Mouse (Mus musculus) testis, postnatal 14 days (tissue): ENCODE data around the gene Cdh23.
A peak's percentile ranks its signal among the peaks of the same experiment; 100 is the strongest.

Experiments
- DNase-seq: peaks from one replicate; pipeline ENCODE4 v3.0.0; 2021; ENCODE audit warnings: low spot score

Gene Cdh23

GRCm38 (mm10) chr10:60577920-60578737 lies 118.2 kb downstream of the Cdh23 start:
- no peak for DNase-seq

DNA sequence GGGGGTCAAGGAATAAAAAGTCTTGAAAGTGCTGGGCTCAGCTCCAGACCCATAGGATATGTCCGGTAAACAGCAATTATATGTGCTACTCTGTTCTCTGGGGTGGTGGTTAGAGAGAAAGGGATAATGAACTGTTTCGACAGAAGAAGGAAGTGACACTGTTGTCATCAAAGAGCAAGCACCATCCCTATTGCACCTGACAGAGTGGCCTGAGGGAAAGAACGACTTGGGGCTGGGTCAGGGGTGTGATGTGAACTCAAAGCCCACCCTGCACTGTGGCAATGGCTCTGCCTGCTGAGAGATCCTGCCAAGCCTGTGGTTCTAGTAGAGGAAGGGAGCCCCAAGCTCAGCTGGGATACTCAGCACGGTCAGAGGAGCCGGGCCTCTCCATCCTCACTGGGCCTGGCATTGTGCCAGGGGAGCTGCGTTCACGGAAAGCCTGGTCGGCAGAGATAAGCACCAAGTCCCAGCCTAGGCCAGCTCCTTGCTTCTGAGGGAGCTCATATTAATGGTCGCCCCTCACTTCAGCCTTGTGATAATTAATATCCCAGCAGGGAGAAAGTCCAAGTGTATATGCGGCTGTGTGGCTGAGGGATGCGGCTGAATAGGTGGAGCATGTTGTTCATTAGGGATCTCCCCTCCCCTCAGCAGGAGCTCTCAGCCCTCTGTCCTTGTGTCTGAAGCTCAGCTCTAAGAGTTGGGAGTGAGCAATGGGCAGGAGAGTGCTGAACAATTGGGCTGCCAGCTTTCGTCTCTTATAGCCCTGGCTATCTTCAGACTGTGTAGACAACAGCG lies 119.0 kb downstream of the Cdh23 start:
- DNase-seq, result no peak

GRCm38 (mm10) chr10:60574851-60575250 lies 121.4 kb downstream of the Cdh23 start:
- no peak for DNase-seq

GRCm38 (mm10) chr10:60571491-60571890 lies 124.8 kb downstream of the Cdh23 start:
- DNase-seq, result no peak

GRCm38 (mm10) chr10:60566369-60567037 lies 129.8 kb downstream of the Cdh23 start:
- DNase-seq, result no peak

DNA sequence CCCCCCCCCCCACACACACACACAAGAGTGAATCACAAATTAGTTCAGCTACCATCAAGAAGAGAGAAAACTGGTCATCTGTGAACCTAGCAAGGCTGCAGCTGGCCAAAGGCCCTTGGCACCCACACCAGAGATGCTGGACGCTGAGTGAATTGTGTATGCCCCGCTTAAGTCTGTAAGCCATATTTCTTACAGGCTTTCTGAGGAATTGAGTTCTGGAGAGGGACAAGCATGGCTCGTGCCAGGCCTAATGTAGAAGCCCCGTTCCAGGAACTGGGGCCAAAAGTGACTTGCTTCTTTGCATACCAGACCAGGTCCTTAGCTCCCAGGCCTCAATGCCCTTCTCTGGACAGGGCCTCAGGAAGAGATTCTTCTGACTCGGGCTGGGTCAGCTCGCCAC lies 132.2 kb downstream of the Cdh23 start:
- no peak for DNase-seq

- DNase-seq, result no peak
These were observed 133.3 kb downstream of the Cdh23 start for GRCm38 (mm10) chr10:60562946-60563345.

GRCm38 (mm10) chr10:60558491-60558927 lies 137.8 kb downstream of the Cdh23 start:
- no peak for DNase-seq

DNA sequence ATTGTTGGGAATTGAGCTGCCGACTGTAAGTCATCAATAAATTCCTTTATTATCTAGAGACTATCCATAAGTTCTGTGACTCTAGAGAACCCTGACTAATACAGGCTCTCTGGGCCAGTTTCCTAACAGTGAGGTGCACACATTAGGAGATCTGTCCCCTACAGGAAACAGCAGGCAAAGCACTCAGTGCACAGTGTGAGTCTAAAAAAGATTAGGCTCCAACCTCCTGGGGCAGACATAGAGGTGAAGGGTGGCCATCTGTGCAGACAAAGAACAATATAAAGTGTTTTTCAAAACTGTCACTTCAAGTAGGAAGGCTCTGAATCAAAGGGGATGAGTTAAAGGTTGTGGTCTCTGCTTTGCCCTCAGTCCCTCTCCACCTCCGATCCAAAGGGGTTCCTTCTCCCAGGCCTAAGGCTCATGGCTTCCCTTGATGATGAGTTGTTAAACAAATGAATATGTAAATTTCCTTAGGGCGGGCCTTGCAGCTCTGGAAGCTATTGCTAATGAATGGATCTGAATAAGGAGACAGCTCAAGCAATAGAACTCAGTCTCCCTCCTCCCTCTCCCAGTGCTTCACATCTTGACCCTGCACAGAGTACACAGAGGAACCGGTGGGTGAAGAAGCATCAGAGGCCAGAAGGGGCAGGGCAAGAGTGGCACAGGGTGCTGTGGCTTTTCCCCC lies 143.2 kb downstream of the Cdh23 start:
- DNase-seq, result no peak

GRCm38 (mm10) chr10:60539164-60539914 lies 157.0 kb downstream of the Cdh23 start:
- DNase-seq, result no peak

GRCm38 (mm10) chr10:60536098-60536811 lies 160.0 kb downstream of the Cdh23 start:
- DNase-seq, result peak; percentile 25

DNA sequence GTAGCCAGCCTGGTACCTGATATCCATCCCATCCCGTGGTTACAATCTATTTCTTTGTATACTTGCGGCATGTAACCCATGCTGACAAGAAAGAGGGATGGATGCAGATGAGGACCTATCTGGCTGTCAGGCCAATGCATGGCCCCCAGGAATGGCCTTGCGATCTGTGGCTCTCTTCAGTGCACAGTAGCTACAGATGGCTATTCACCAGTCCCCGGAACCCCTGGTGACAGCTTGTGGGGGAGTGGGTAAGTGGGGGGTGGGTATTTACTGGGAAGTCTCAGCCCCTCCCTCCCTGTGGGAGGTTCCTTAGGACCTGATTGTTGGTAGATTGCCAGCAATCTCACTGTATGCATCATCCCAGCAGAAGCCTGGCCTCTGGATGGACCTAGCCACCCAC lies 163.8 kb downstream of the Cdh23 start:
- no peak for DNase-seq

GRCm38 (mm10) chr10:60531349-60531748 lies 164.9 kb downstream of the Cdh23 start:
- DNase-seq, result no peak

GRCm38 (mm10) chr10:60530633-60531032 lies 165.7 kb downstream of the Cdh23 start:
- no peak for DNase-seq

GRCm38 (mm10) chr10:60527949-60528348 lies 168.3 kb downstream of the Cdh23 start:
- DNase-seq, result no peak

DNA sequence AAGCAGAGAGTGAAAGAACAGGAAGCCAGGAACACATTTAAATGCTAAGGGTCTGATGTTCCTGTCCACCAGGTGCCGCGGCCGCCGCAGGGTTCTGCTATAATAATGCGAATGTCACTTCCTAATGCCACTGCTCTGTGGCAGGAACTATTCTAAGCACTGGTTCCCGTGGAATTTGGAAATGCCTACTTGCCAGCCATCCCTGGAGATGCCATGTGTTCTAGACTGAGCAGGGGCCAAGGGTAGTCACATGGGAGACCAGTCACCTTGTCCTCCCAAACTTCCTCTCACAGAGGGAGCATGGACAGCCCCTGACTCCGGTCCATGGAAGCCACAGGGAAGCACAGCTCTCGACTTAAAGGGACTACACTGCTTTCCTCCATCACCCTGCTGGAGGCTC lies 171.2 kb downstream of the Cdh23 start:
- no peak for DNase-seq

GRCm38 (mm10) chr10:60516286-60516685 lies 180.0 kb downstream of the Cdh23 start:
- no peak for DNase-seq

- no peak for DNase-seq
These were observed 197.8 kb downstream of the Cdh23 start for GRCm38 (mm10) chr10:60498538-60498937.

DNA sequence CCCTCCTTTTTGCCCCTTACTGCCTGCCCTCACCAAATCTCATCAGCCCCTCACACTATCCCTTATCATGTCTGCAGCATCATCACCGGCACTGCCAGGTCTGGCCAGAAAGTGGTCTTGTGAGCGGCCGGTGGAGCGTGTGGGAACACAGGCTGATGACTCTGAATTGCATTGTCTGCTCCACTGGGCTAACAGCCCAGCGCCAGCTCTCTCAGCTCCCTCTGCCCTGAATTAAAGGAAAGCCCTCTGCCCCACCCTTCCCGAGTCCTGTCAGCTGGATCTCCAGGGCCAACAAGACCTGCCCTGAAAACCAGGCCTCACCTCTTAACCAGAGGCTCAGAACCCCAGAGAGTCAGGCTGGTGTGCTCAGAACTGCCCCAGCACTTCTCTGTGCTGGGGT lies 201.2 kb downstream of the Cdh23 start:
- no peak for DNase-seq

- DNase-seq, result no peak
These were observed 204.8 kb downstream of the Cdh23 start for GRCm38 (mm10) chr10:60491538-60491937.

GRCm38 (mm10) chr10:60481381-60481780 lies 214.9 kb downstream of the Cdh23 start:
- no peak for DNase-seq
